Mouse (Mus musculus) spleen, postnatal 14 days (tissue): ENCODE data around the gene Hoxa7.

Experiments
- DNase-seq, 2 experiments: peaks; one replicate each; pipeline ENCODE4 v3.0.0; 2021 to 2022; ENCODE audit warnings: low spot score in 2 of 2

The Hoxa7 gene

GRCm38 (mm10) chr6:52200073-52200750, 21.4 kb downstream of the Hoxa7 start:
- no peak for DNase-seq

GRCm38 (mm10) chr6:52197271-52197670, 24.4 kb downstream of the Hoxa7 start:
- no peak for DNase-seq

- DNase-seq = no peak
Observed at GRCm38 (mm10) chr6:52196811-52197210, 24.8 kb downstream of the Hoxa7 start.

- DNase-seq = no peak
Observed at GRCm38 (mm10) chr6:52194690-52195089, 27.0 kb downstream of the Hoxa7 start.

- peak; percentile 56 to 73 for DNase-seq
Observed at GRCm38 (mm10) chr6:52191860-52192550, 29.6 kb downstream of the Hoxa7 start.

GRCm38 (mm10) chr6:52190906-52191810, 30.5 kb downstream of the Hoxa7 start, which contains the start of gene Hoxa4:
Hoxa4 (minus strand) TSS chr6:52191753.
- DNase-seq = no peak

- DNase-seq = no peak
Observed at GRCm38 (mm10) chr6:52190410-52190809, 31.2 kb downstream of the Hoxa7 start.

- DNase-seq = no peak
Observed at GRCm38 (mm10) chr6:52189909-52190308, 31.7 kb downstream of the Hoxa7 start.

GRCm38 (mm10) chr6:52189172-52189591, 32.5 kb downstream of the Hoxa7 start:
- no peak for DNase-seq

GRCm38 (mm10) chr6:52186500-52186899, 35.2 kb downstream of the Hoxa7 start:
- no peak for DNase-seq

- no peak for DNase-seq
Observed at GRCm38 (mm10) chr6:52185834-52186233, 35.8 kb downstream of the Hoxa7 start.

- no peak for DNase-seq
Observed at GRCm38 (mm10) chr6:52185222-52185621, 36.4 kb downstream of the Hoxa7 start.

- no peak for DNase-seq
Observed at GRCm38 (mm10) chr6:52184668-52185067, 37.0 kb downstream of the Hoxa7 start.

GRCm38 (mm10) chr6:52183311-52184080, 38.2 kb downstream of the Hoxa7 start:
- DNase-seq = no peak

GRCm38 (mm10) chr6:52182793-52183192, 38.9 kb downstream of the Hoxa7 start:
- DNase-seq = no peak

GRCm38 (mm10) chr6:52182030-52182429, 39.6 kb downstream of the Hoxa7 start:
- no peak for DNase-seq

- DNase-seq = no peak
Observed at GRCm38 (mm10) chr6:52180726-52181125, 40.9 kb downstream of the Hoxa7 start.

- DNase-seq = no peak
Observed at GRCm38 (mm10) chr6:52180213-52180710, 41.4 kb downstream of the Hoxa7 start.

- no peak for DNase-seq
Observed at GRCm38 (mm10) chr6:52179690-52180089, 42.0 kb downstream of the Hoxa7 start.

- no peak for DNase-seq
Observed at GRCm38 (mm10) chr6:52178918-52179665, 42.6 kb downstream of the Hoxa7 start.

- DNase-seq = no peak
Observed at GRCm38 (mm10) chr6:52177806-52178205, 43.8 kb downstream of the Hoxa7 start.
